Mouse (Mus musculus) limb, embryonic 11.5 days (tissue): ENCODE results near the gene Gm15517. TPM values are rescaled to one million over a fixed set of nuclear protein-coding genes. Genes with fewer than 3 reads are reported as not detected.
"Not testable (repeated sequence)": the region's sequence is repeated elsewhere in the genome, so short reads cannot be mapped to it uniquely, and the experiment has no call there.

Experiments
- ATAC-seq: fragments of 200-750 bp; cut with Nextera tagmentation; 2 replicates; pipeline ENCODE4 v1.8.0; 2017; ENCODE audit warnings: low read depth; ENCODE audit not compliant: insufficient number of reproducible peaks, low FRiP score, low TSS enrichment
- DNase-seq: peaks from one replicate; pipeline ENCODE4 v3.0.0-alpha.2; 2015; ENCODE audit warnings: low spot score
- H3K27ac ChIP-seq: fragments of 300-500 bp; sonication (generic); replicated peaks from 2 replicates; pipeline ENCODE4 v1.5.1; 2014; ENCODE audit warnings: low read depth, mild to moderate bottlenecking, low read length
- H3K27me3 ChIP-seq: fragments of 300-500 bp; sonication (generic); 2 replicates; pipeline ENCODE4 v1.6.1; 2014; ENCODE audit warnings: mild to moderate bottlenecking, low read length, mixed read lengths; ENCODE audit not compliant: control insufficient read depth, insufficient read depth
- H3K36me3 ChIP-seq: fragments of 300-500 bp; sonication (generic); 2 replicates; pipeline ENCODE4 v1.6.1; 2014; ENCODE audit warnings: mild to moderate bottlenecking, low read length, moderate library complexity, mixed read lengths; ENCODE audit not compliant: control insufficient read depth, insufficient read depth
- H3K4me1 ChIP-seq: fragments of 300-500 bp; sonication (generic); 2 replicates; pipeline ENCODE4 v1.6.1; 2014; ENCODE audit warnings: low read length, mixed read lengths; ENCODE audit not compliant: control insufficient read depth, insufficient read depth
- H3K4me2 ChIP-seq: fragments of 300-500 bp; sonication (generic); 2 replicates; pipeline ENCODE4 v1.6.1; 2014; ENCODE audit warnings: low read depth, mild to moderate bottlenecking, moderate library complexity; ENCODE audit not compliant: severe bottlenecking
- H3K4me3 ChIP-seq: fragments of 300-500 bp; sonication (generic); 2 replicates; pipeline ENCODE4 v1.5.1; 2014; ENCODE audit warnings: low read depth, low read length
- H3K9ac ChIP-seq: fragments of 300-500 bp; sonication (generic); 2 replicates; pipeline ENCODE4 v1.6.1; 2014; ENCODE audit warnings: mild to moderate bottlenecking, low read length
- H3K9me3 ChIP-seq: fragments of 300-500 bp; sonication (generic); 2 replicates; pipeline ENCODE4 v1.6.1; 2016; ENCODE audit warnings: low read length; ENCODE audit not compliant: control insufficient read depth
- WGBS: fragments of 180-500 bp; shearing (Covaris S2); extraction: QIAGEN DNeasy Blood & Tissue Kit; methylation state at CpG from one replicate; pipeline ENCODE4 v1.1.7; 2014; 5-methylcytosine and 5-hydroxymethylcytosine counted together
- polyA plus RNA-seq: library from polyadenylated mRNA; unstranded; fragments of >200 nt; fragmentation: Nextera tagmentation; extraction: Ambion mirVana; gene quantifications from 2 replicates; pipeline ENCODE4 v1.2.1, GENCODE M21; 2014

The Gm15517 gene
- polyA plus RNA-seq, 1 experiment from 2014 or later = not detected

- Histone ChIP-seq H3K4me1 (peaks cover 5% of the 10 kb centered on the region; the same call in 1 of the 2 replicates), H3K4me2 (no peak overlapping the region), H3K4me3 (no peak overlapping the region), H3K9me3 (no peaks in the 10 kb centered on the region), H3K27me3 (no peaks in the 10 kb centered on the region), H3K9ac (no peak overlapping the region), H3K36me3 (no peaks in the 10 kb centered on the region; the same call in 1 of the 2 replicates), H3K27ac (no peak overlapping the region)
- no peak for DNase-seq
- ATAC-seq = no peak
- 70% methylated on average over 1 of the region's 1 CpGs for WGBS
Measured at GRCm38 (mm10) chr7:44244080-44244479, 17.2 kb upstream of the Gm15517 start.

GRCm38 (mm10) chr7:44246055-44246983, 14.9 kb upstream of the Gm15517 start, which contains the start of the genes 1700028J19Rik and 2410002F23Rik:
Gene 1700028J19Rik, minus strand, starts transcription at chr7:44246695.
Gene 2410002F23Rik, plus strand, starts transcription at chr7:44246722.
- Histone ChIP-seq H3K9ac (peak within 1 kb of the TSS; percentile 96), H3K9me3 (no peaks in the 10 kb centered on the region), H3K27ac (peak within 1 kb of the TSS; percentile 89), H3K4me1 (peaks cover 5% of the 10 kb centered on the region; the same call in 1 of the 2 replicates), H3K36me3 (peaks cover 14% of the 10 kb centered on the region; the same call in 1 of the 2 replicates), H3K27me3 (no peaks in the 10 kb centered on the region), H3K4me3 (peak within 1 kb of the TSS; percentile 88), H3K4me2 (peak within 1 kb of the TSS; percentile 71)
- ATAC-seq (peak; percentile 86), DNase-seq (peak; percentile 94)
- WGBS = under 1% methylated on average over 62 of the region's 62 CpGs

GRCm38 (mm10) chr7:44246984-44247470, 14.2 kb upstream of the Gm15517 start:
- Histone ChIP-seq H3K27me3 (no peaks in the 10 kb centered on the region), H3K4me1 (peaks cover 5% of the 10 kb centered on the region; the same call in 1 of the 2 replicates), H3K9me3 (no peaks in the 10 kb centered on the region), H3K27ac (peak overlapping the region; percentile 56; the same call in 1 of the 2 replicates), H3K36me3 (peaks cover 14% of the 10 kb centered on the region; the same call in 1 of the 2 replicates), H3K4me2 (peak overlapping the region; percentile 71), H3K4me3 (peak overlapping the region; percentile 88), H3K9ac (peak overlapping the region; percentile 96)
- peak; percentile 18 for ATAC-seq
- 0% methylated on average over 23 of the region's 23 CpGs for WGBS
- no peak for DNase-seq

- Histone ChIP-seq H3K9me3 (no peaks in the 10 kb centered on the region), H3K9ac (no peak overlapping the region), H3K27ac (no peak overlapping the region), H3K4me2 (peak overlapping the region; percentile 71), H3K27me3 (no peaks in the 10 kb centered on the region), H3K4me1 (peaks cover 5% of the 10 kb centered on the region; the same call in 1 of the 2 replicates), H3K36me3 (peaks cover 18% of the 10 kb centered on the region), H3K4me3 (peak overlapping the region; percentile 88)
- DNase-seq (no peak), ATAC-seq (no peak)
- 94% methylated on average over 2 of the region's 2 CpGs for WGBS
Measured at GRCm38 (mm10) chr7:44247971-44248370, 13.3 kb upstream of the Gm15517 start.

GRCm38 (mm10) chr7:44249248-44249647, 12.0 kb upstream of the Gm15517 start:
- no peaks in the 10 kb centered on the region for H3K9me3 ChIP-seq
- H3K9ac ChIP-seq = no peak overlapping the region
- peaks cover 5% of the 10 kb centered on the region; the same call in 1 of the 2 replicates for H3K4me1 ChIP-seq
- 94% methylated on average over 4 of the region's 4 CpGs for WGBS
- H3K4me2 ChIP-seq = no peak overlapping the region
- no peaks in the 10 kb centered on the region for H3K27me3 ChIP-seq
- H3K4me3 ChIP-seq = no peak overlapping the region
- H3K27ac ChIP-seq = no peak overlapping the region
- ATAC-seq (no peak), DNase-seq (no peak)
- H3K36me3 ChIP-seq = peaks cover 18% of the 10 kb centered on the region

- peaks cover 18% of the 10 kb centered on the region for H3K36me3 ChIP-seq
- not testable (repeated sequence) for H3K9ac ChIP-seq, ATAC-seq, H3K9me3 ChIP-seq, H3K4me1 ChIP-seq, DNase-seq, H3K4me3 ChIP-seq, H3K4me2 ChIP-seq, H3K27ac ChIP-seq, H3K27me3 ChIP-seq
- WGBS = 91% methylated on average over 17 of the region's 17 CpGs
Measured at GRCm38 (mm10) chr7:44250732-44251275, 10.4 kb upstream of the Gm15517 start.

GRCm38 (mm10) chr7:44253023-44253616, 8.1 kb upstream of the Gm15517 start:
- no peak overlapping the region for H3K9ac ChIP-seq
- no peaks in the 10 kb centered on the region for H3K4me1 ChIP-seq
- no peaks in the 10 kb centered on the region for H3K9me3 ChIP-seq
- H3K27ac ChIP-seq = no peak overlapping the region
- ATAC-seq (no peak), DNase-seq (no peak)
- no peaks in the 10 kb centered on the region for H3K27me3 ChIP-seq
- no peak overlapping the region for H3K4me2 ChIP-seq
- no peak overlapping the region for H3K4me3 ChIP-seq
- 65% methylated on average over 15 of the region's 15 CpGs for WGBS
- H3K36me3 ChIP-seq = peaks cover 18% of the 10 kb centered on the region

- Histone ChIP-seq H3K4me1 (no peaks in the 10 kb centered on the region), H3K4me3 (no peak overlapping the region), H3K36me3 (peaks cover 12% of the 10 kb centered on the region), H3K27ac (no peak overlapping the region), H3K9me3 (no peaks in the 10 kb centered on the region), H3K4me2 (no peak overlapping the region), H3K9ac (no peak overlapping the region), H3K27me3 (no peaks in the 10 kb centered on the region)
- ATAC-seq = no peak
- whole genome bisulfite sequencing = 85% methylated on average over 6 of the region's 6 CpGs
- no peak for DNase-seq
Measured at GRCm38 (mm10) chr7:44254930-44255329, 6.3 kb upstream of the Gm15517 start.
